Mouse (Mus musculus): ENCODE measurements around the gene Ctnna3. TPM values are rescaled to one million over a fixed set of nuclear protein-coding genes. Genes with fewer than 3 reads are reported as not detected.

Gene Ctnna3
- polyA plus RNA-seq, 2 experiments = 0.78 to 0.89 TPM

GRCm38 (mm10) chr10:63806254-63806653, 376.4 kb downstream of the Ctnna3 start:
- DNase-seq (ENCODE audit: low spot score) (no peak), ATAC-seq (ENCODE audit: low FRiP score, low read depth) (no peak)
- no peaks in the 10 kb centered on the region for H3K4me1 ChIP-seq (ENCODE audit: control insufficient read depth, insufficient read depth, low read length)
- no peak for TF ChIP-seq POLR2A (IDR thresholded peaks at IDR 0.05; ENCODE audit: borderline replicate concordance, extremely low read depth, insufficient read depth, insufficient read length)
- no peak overlapping the region for H3K4me3 ChIP-seq (replicated peaks; ENCODE audit: low read length)
- H3K36me3 ChIP-seq (ENCODE audit: control insufficient read depth, insufficient read depth, low read length) = no peaks in the 10 kb centered on the region
- no peak overlapping the region for H3K9ac ChIP-seq (ENCODE audit: low read depth, low read length, severe bottlenecking)
- no peaks in the 10 kb centered on the region for H3K9me3 ChIP-seq (ENCODE audit: control insufficient read depth, low read length)
- H3K27ac ChIP-seq (replicated peaks; ENCODE audit: low read depth, low read length) = no peak overlapping the region
- H3K4me2 ChIP-seq (replicated peaks; ENCODE audit: low read depth, low read length, severe bottlenecking) = no peak overlapping the region
- no peaks in the 10 kb centered on the region for H3K27me3 ChIP-seq (ENCODE audit: control insufficient read depth, insufficient read depth, low read length)
- WGBS = 90% methylated on average over 1 of the region's 1 CpGs

- Histone ChIP-seq H3K27me3 (ENCODE audit: control insufficient read depth, insufficient read depth, low read length) (no peaks in the 10 kb centered on the region), H3K9ac (ENCODE audit: low read depth, low read length, severe bottlenecking) (no peak overlapping the region), H3K4me3 (replicated peaks; ENCODE audit: low read length) (no peak overlapping the region)
Measured at GRCm38 (mm10) chr10:63810043-63810617, 380.2 kb downstream of the Ctnna3 start.

GRCm38 (mm10) chr10:63839011-63839410, 409.1 kb downstream of the Ctnna3 start:
- no peak for TF ChIP-seq POLR2A (IDR thresholded peaks at IDR 0.05; ENCODE audit: borderline replicate concordance, extremely low read depth, insufficient read depth, insufficient read length)
- H3K27ac ChIP-seq (replicated peaks; ENCODE audit: low read depth, low read length) = no peak overlapping the region
- no peaks in the 10 kb centered on the region for H3K36me3 ChIP-seq (ENCODE audit: control insufficient read depth, insufficient read depth, low read length)
- ATAC-seq (ENCODE audit: low FRiP score, low read depth) (no peak), DNase-seq (ENCODE audit: low spot score) (no peak)
- H3K4me3 ChIP-seq (replicated peaks; ENCODE audit: low read length) = no peak overlapping the region
- H3K4me1 ChIP-seq (ENCODE audit: control insufficient read depth, insufficient read depth, low read length) = no peaks in the 10 kb centered on the region
- H3K4me2 ChIP-seq (replicated peaks; ENCODE audit: low read depth, low read length, severe bottlenecking) = no peak overlapping the region
- H3K27me3 ChIP-seq (ENCODE audit: control insufficient read depth, insufficient read depth, low read length) = no peaks in the 10 kb centered on the region
- no peak overlapping the region for H3K9ac ChIP-seq (ENCODE audit: low read depth, low read length, severe bottlenecking)
- WGBS = 83% methylated on average over 4 of the region's 4 CpGs
- H3K9me3 ChIP-seq (ENCODE audit: control insufficient read depth, low read length) = no peaks in the 10 kb centered on the region

More at GRCm38 (mm10) chr10:63810043-63810617, 380.2 kb downstream of the Ctnna3 start:
- 51% methylated on average over 9 of the region's 9 CpGs for WGBS
- ATAC-seq (ENCODE audit: low FRiP score, low read depth) (no peak), DNase-seq (ENCODE audit: low spot score) (no peak)
- no peak for TF ChIP-seq POLR2A (IDR thresholded peaks at IDR 0.05; ENCODE audit: borderline replicate concordance, extremely low read depth, insufficient read depth, insufficient read length)
- H3K36me3 ChIP-seq (ENCODE audit: control insufficient read depth, insufficient read depth, low read length) = no peaks in the 10 kb centered on the region
- no peak overlapping the region for H3K27ac ChIP-seq (replicated peaks; ENCODE audit: low read depth, low read length)
- H3K4me1 ChIP-seq (ENCODE audit: control insufficient read depth, insufficient read depth, low read length) = no peaks in the 10 kb centered on the region
- no peak overlapping the region for H3K4me2 ChIP-seq (replicated peaks; ENCODE audit: low read depth, low read length, severe bottlenecking)
- H3K9me3 ChIP-seq (ENCODE audit: control insufficient read depth, low read length) = no peaks in the 10 kb centered on the region

- Histone ChIP-seq H3K27me3 (ENCODE audit: control insufficient read depth, insufficient read depth, low read length) (no peaks in the 10 kb centered on the region), H3K4me2 (replicated peaks; ENCODE audit: low read depth, low read length, severe bottlenecking) (no peak overlapping the region), H3K36me3 (ENCODE audit: control insufficient read depth, insufficient read depth, low read length) (no peaks in the 10 kb centered on the region), H3K9me3 (ENCODE audit: control insufficient read depth, low read length) (no peaks in the 10 kb centered on the region), H3K9ac (ENCODE audit: low read depth, low read length, severe bottlenecking) (no peak overlapping the region), H3K4me1 (ENCODE audit: control insufficient read depth, insufficient read depth, low read length) (no peaks in the 10 kb centered on the region), H3K27ac (replicated peaks; ENCODE audit: low read depth, low read length) (no peak overlapping the region), H3K4me3 (replicated peaks; ENCODE audit: low read length) (no peak overlapping the region)
- TF ChIP-seq POLR2A (IDR thresholded peaks at IDR 0.05; ENCODE audit: borderline replicate concordance, extremely low read depth, insufficient read depth, insufficient read length) = no peak
- no peak for ATAC-seq (ENCODE audit: low FRiP score, low read depth)
- DNase-seq (ENCODE audit: low spot score) = no peak
- WGBS = 75% methylated on average over 4 of the region's 4 CpGs
Measured at GRCm38 (mm10) chr10:63851946-63852345, 422.0 kb downstream of the Ctnna3 start.

- no peak for DNase-seq (ENCODE audit: low spot score)
- H3K9ac ChIP-seq (ENCODE audit: low read depth, low read length, severe bottlenecking) = no peak overlapping the region
- no peaks in the 10 kb centered on the region for H3K27me3 ChIP-seq (ENCODE audit: control insufficient read depth, insufficient read depth, low read length)
- no peaks in the 10 kb centered on the region for H3K36me3 ChIP-seq (ENCODE audit: control insufficient read depth, insufficient read depth, low read length)
- no peak for ATAC-seq (ENCODE audit: low FRiP score, low read depth)
- 86% methylated on average over 7 of the region's 7 CpGs for WGBS
- H3K4me3 ChIP-seq (replicated peaks; ENCODE audit: low read length) = no peak overlapping the region
- no peaks in the 10 kb centered on the region for H3K9me3 ChIP-seq (ENCODE audit: control insufficient read depth, low read length)
- no peaks in the 10 kb centered on the region for H3K4me1 ChIP-seq (ENCODE audit: control insufficient read depth, insufficient read depth, low read length)
- no peak overlapping the region for H3K27ac ChIP-seq (replicated peaks; ENCODE audit: low read depth, low read length)
- no peak overlapping the region for H3K4me2 ChIP-seq (replicated peaks; ENCODE audit: low read depth, low read length, severe bottlenecking)
- TF ChIP-seq POLR2A (IDR thresholded peaks at IDR 0.05; ENCODE audit: borderline replicate concordance, extremely low read depth, insufficient read depth, insufficient read length) = no peak
Measured at GRCm38 (mm10) chr10:63869123-63869522, 439.2 kb downstream of the Ctnna3 start.
